Mouse (Mus musculus) frontal cortex, postnatal 10 days (tissue): ENCODE measurements around the gene Cartpt.
"Not testable (repeated sequence)": the region's sequence is repeated elsewhere in the genome, so short reads cannot be mapped to it uniquely, and the experiment has no call there.

ENCODE experiments used
- DNase-seq, 2 experiments: peaks; one replicate each; pipeline ENCODE4 v3.0.0; 2022; ENCODE audit warnings: low spot score in 2 of 2, mixed read lengths in 1 of 2

Cartpt gene

GRCm38 (mm10) chr13:99855229-99855628 lies 45.7 kb downstream of the Cartpt start:
- DNase-seq = no peak

- DNase-seq = no peak
These were observed 47.8 kb downstream of the Cartpt start for GRCm38 (mm10) chr13:99853131-99853530.

- not testable (repeated sequence) for DNase-seq
These were observed 48.5 kb downstream of the Cartpt start for GRCm38 (mm10) chr13:99852416-99852815.

- DNase-seq = no peak
These were observed 49.9 kb downstream of the Cartpt start for GRCm38 (mm10) chr13:99851026-99851425.

GRCm38 (mm10) chr13:99849597-99849996 lies 51.3 kb downstream of the Cartpt start:
- peak in 1 of 2 experiments; percentile 23 for DNase-seq
